Mouse (Mus musculus): Measurements from ENCODE around the gene Srr. TPM values are rescaled to one million over a fixed set of nuclear protein-coding genes. Genes with fewer than 3 reads are reported as not detected.

Gene Srr
- total and polyA plus RNA-seq, 3 experiments = 5.2 to 6.8 TPM; not detected in 1

GRCm38 (mm10) chr11:74962846-74963407 lies 37.2 kb upstream of the Srr start:
- Histone ChIP-seq H3K27ac (ENCODE audit: control insufficient read depth, low read depth, low read length) (no peak overlapping the region), H3K9me3 (replicated peaks; ENCODE audit: insufficient read depth, low read length) (no peaks in the 10 kb centered on the region), H3K4me3 (ENCODE audit: control insufficient read depth in 1 of 2, insufficient read depth in 1 of 2, low read depth in 2 of 2, low read length in 2 of 2) (no peak overlapping the region), H3K79me2 (ENCODE audit: control insufficient read depth, insufficient read depth, low read length, poor library complexity) (no peaks in the 10 kb centered on the region), H3K4me1 (ENCODE audit: control insufficient read depth in 1 of 2, insufficient read depth in 2 of 2, low read length in 2 of 2) (no peaks in the 10 kb centered on the region), H3K36me3 (ENCODE audit: control insufficient read depth in 1 of 2, insufficient read depth in 2 of 2, low read length in 2 of 2) (peaks cover 0 to 4% of the 10 kb centered on the region in 2 experiments; a peak in 2 of 4 replicates), H3K9ac (ENCODE audit: control insufficient read depth, low read depth, low read length, poor library complexity, severe bottlenecking) (no peak overlapping the region), H3K27me3 (ENCODE audit: control insufficient read depth in 1 of 2, insufficient read depth in 2 of 2, low read length in 2 of 2) (no peaks in the 10 kb centered on the region)
- no peak for TF ChIP-seq MXI1 (IDR thresholded peaks at IDR 0.05; ENCODE audit: low read depth, low read length)
- DNase-seq (ENCODE audit: low read depth, low spot score) = no peak

DNA sequence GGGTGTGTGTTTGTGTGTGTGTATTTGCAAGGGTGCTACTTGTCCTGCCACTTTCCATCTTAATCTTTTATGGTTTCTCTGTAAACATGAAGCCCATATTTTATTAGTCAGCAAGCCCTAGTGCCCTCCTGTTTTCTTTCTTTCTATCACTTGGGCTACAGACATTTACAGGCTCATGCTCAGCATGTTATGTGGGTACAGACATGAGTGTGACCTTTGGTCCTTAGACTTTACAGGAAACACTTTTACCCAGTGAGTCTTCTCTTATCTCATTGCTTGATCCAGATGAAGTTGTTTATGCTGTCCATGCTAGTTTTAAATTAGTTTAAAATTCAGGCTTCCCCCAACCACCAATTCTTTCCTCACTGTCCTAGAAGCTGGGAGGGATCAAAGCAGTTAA lies 36.2 kb upstream of the Srr start:
- no peak overlapping the region for H3K9ac ChIP-seq (ENCODE audit: control insufficient read depth, low read depth, low read length, poor library complexity, severe bottlenecking)
- no peak overlapping the region for H3K4me3 ChIP-seq (ENCODE audit: control insufficient read depth in 1 of 2, insufficient read depth in 1 of 2, low read depth in 2 of 2, low read length in 2 of 2)
- TF ChIP-seq RAD21 (IDR thresholded peaks at IDR 0.05; ENCODE audit: low read depth, low read length) (no peak), SMC3 (IDR thresholded peaks at IDR 0.05; ENCODE audit: low read depth, low read length) (no peak), MYC (IDR thresholded peaks at IDR 0.05; ENCODE audit: low read depth, low read length) (no peak), GATA1 (IDR thresholded peaks at IDR 0.05; ENCODE audit: low read depth, low read length) (no peak), MAFK (IDR thresholded peaks at IDR 0.05; ENCODE audit: borderline replicate concordance, low read depth, low read length) (no peak), KAT2A (conservative IDR thresholded peaks at IDR 0.05; ENCODE audit: low read depth, low read length) (no peak), ZC3H11A (IDR thresholded peaks at IDR 0.05; ENCODE audit: low read depth, low read length) (no peak)
- DNase-seq (ENCODE audit: low read depth, low spot score) = no peak
- H3K27ac ChIP-seq (ENCODE audit: control insufficient read depth, low read depth, low read length) = no peak overlapping the region
- H3K36me3 ChIP-seq (ENCODE audit: control insufficient read depth in 1 of 2, insufficient read depth in 2 of 2, low read length in 2 of 2) = peaks cover 0 to 8% of the 10 kb centered on the region in 2 experiments; a peak in 2 of 4 replicates
- no peaks in the 10 kb centered on the region for H3K9me3 ChIP-seq (replicated peaks; ENCODE audit: insufficient read depth, low read length)
- H3K4me1 ChIP-seq (ENCODE audit: control insufficient read depth in 1 of 2, insufficient read depth in 2 of 2, low read length in 2 of 2) = no peaks in the 10 kb centered on the region
- no peaks in the 10 kb centered on the region for H3K27me3 ChIP-seq (ENCODE audit: control insufficient read depth in 1 of 2, insufficient read depth in 2 of 2, low read length in 2 of 2)
- no peaks in the 10 kb centered on the region for H3K79me2 ChIP-seq (ENCODE audit: control insufficient read depth, insufficient read depth, low read length, poor library complexity)

DNA sequence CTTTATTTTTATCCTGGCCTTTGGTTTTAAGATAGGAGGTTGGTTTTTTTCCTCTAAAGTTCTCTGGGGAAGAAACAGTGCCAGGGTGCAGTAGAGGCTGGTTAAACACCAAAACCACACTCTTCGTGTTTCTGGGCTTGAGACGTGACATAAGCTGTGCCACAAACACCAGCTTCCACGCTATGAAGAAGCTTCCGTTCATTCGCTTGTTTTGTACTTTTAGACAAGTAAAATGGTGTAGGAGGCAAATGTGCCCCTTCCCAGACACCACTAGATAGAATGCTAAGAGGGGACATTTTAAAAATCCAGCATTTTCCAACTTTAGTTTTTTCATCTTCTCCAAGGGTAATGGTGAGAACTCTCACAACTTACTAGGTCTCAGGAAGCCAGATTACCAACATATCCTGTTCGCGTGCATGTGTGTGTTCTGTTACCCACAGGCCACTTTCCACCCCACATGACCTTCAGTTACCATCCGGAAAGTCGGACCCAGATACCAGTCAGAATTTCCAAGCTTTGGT lies 34.3 kb upstream of the Srr start:
- H3K9ac ChIP-seq (ENCODE audit: control insufficient read depth, low read depth, low read length, poor library complexity, severe bottlenecking) = no peak overlapping the region
- H3K27me3 ChIP-seq (ENCODE audit: control insufficient read depth in 1 of 2, insufficient read depth in 2 of 2, low read length in 2 of 2) = no peaks in the 10 kb centered on the region
- H3K36me3 ChIP-seq (ENCODE audit: control insufficient read depth in 1 of 2, insufficient read depth in 2 of 2, low read length in 2 of 2) = peaks cover 0 to 6% of the 10 kb centered on the region in 2 experiments; a peak in 2 of 4 replicates
- TF ChIP-seq POLR2A (IDR thresholded peaks at IDR 0.05; ENCODE audit: control insufficient read depth in 1 of 2, insufficient read depth in 1 of 2, low read depth in 1 of 2, low read length in 2 of 2, poor library complexity in 1 of 2) (no peak), MAZ (IDR thresholded peaks at IDR 0.05; ENCODE audit: low read depth, low read length) (no peak), ETS1 (IDR thresholded peaks at IDR 0.05; ENCODE audit: low read depth, low read length) (no peak), TCF12 (IDR thresholded peaks at IDR 0.05; ENCODE audit: low read depth, low read length) (no peak), USF1 (IDR thresholded peaks at IDR 0.05; ENCODE audit: low read depth, low read length) (no peak), NELFE (IDR thresholded peaks at IDR 0.05; ENCODE audit: low read depth, low read length) (no peak), ZC3H11A (IDR thresholded peaks at IDR 0.05; ENCODE audit: low read depth, low read length) (no peak), GATA1 (IDR thresholded peaks at IDR 0.05; ENCODE audit: low read depth, low read length) (no peak), SMC3 (IDR thresholded peaks at IDR 0.05; ENCODE audit: low read depth, low read length) (no peak), POLR2AphosphoS2 (IDR thresholded peaks at IDR 0.05; ENCODE audit: low read length) (no peak), RAD21 (IDR thresholded peaks at IDR 0.05; ENCODE audit: low read depth, low read length) (no peak), GABPA (IDR thresholded peaks at IDR 0.05; ENCODE audit: low read depth, low read length) (no peak), CHD1 (IDR thresholded peaks at IDR 0.05; ENCODE audit: low read depth, low read length) (no peak), USF2 (IDR thresholded peaks at IDR 0.05; ENCODE audit: borderline replicate concordance in 1 of 2, insufficient read depth in 1 of 2, low read depth in 1 of 2, low read length in 2 of 2) (no peak), ZNF384 (IDR thresholded peaks at IDR 0.05; ENCODE audit: low read depth, low read length) (no peak), MYB (IDR thresholded peaks at IDR 0.05; ENCODE audit: low read depth, low read length) (no peak)
- no peak for DNase-seq (ENCODE audit: low read depth, low spot score)
- H3K4me3 ChIP-seq (ENCODE audit: control insufficient read depth in 1 of 2, insufficient read depth in 1 of 2, low read depth in 2 of 2, low read length in 2 of 2) = no peak overlapping the region
- no peaks in the 10 kb centered on the region for H3K9me3 ChIP-seq (replicated peaks; ENCODE audit: insufficient read depth, low read length)
- H3K27ac ChIP-seq (ENCODE audit: control insufficient read depth, low read depth, low read length) = no peak overlapping the region
- no peaks in the 10 kb centered on the region; a peak in 1 of 4 replicates for H3K4me1 ChIP-seq (ENCODE audit: control insufficient read depth in 1 of 2, insufficient read depth in 2 of 2, low read length in 2 of 2)
- no peaks in the 10 kb centered on the region for H3K79me2 ChIP-seq (ENCODE audit: control insufficient read depth, insufficient read depth, low read length, poor library complexity)
